Mouse (Mus musculus) gastrocnemius, postnatal 14 days (tissue): Measurements from ENCODE around the gene Fcer1g. TPM values are rescaled to one million over a fixed set of nuclear protein-coding genes. Genes with fewer than 3 reads are reported as not detected.
"Not testable (repeated sequence)": the region's sequence is repeated elsewhere in the genome, so short reads cannot be mapped to it uniquely, and the experiment has no call there.

Source experiments
- DNase-seq: peaks from one replicate; pipeline ENCODE4 v3.0.0; 2021; ENCODE audit warnings: mixed read lengths
- intact Hi-C: fragments of 180-260 bp; cut with DNase I; formaldehyde crosslinking; loops from one replicate; pipeline ENCODE4 v1.15.1; 2025; ENCODE audit warnings: low total_unique reads
- total RNA-seq, 2 experiments: library from RNA; stranded (reverse); gene quantifications; 2 replicates each; pipeline ENCODE4 v1.2.3; 2021

Gene Fcer1g
- total RNA-seq, 2 experiments from 2014 or later: 6.3 to 7.1 TPM

GRCm38 (mm10) chr1:171248386-171249226 lies 14.4 kb upstream of the Fcer1g start:
- intact Hi-C loops: no loop called here
- no peak for DNase-seq

- intact Hi-C loops: no loop called here
- DNase-seq: no peak
These were observed 13.8 kb upstream of the Fcer1g start for GRCm38 (mm10) chr1:171247916-171248315.

DNA sequence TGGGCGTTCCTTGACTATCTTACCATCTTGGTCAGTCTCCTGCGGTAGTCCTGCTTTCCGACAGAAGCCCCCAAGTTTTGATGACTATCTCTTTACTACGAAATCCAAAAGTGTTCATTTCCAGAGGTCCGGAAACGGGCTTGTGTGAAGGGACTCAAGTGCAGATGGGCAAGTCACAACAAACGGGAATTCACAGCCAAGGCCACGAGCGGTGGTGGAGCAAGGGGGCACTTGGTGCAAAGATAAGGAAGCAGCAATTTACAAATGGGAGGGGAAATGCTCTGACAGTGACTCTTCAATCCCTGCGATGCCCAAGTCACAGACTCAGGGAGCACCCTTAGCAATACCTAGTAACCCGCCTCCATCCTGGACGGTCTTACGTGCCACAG lies 13.3 kb upstream of the Fcer1g start:
- intact Hi-C loops: no loop called here
- DNase-seq: no peak

DNA sequence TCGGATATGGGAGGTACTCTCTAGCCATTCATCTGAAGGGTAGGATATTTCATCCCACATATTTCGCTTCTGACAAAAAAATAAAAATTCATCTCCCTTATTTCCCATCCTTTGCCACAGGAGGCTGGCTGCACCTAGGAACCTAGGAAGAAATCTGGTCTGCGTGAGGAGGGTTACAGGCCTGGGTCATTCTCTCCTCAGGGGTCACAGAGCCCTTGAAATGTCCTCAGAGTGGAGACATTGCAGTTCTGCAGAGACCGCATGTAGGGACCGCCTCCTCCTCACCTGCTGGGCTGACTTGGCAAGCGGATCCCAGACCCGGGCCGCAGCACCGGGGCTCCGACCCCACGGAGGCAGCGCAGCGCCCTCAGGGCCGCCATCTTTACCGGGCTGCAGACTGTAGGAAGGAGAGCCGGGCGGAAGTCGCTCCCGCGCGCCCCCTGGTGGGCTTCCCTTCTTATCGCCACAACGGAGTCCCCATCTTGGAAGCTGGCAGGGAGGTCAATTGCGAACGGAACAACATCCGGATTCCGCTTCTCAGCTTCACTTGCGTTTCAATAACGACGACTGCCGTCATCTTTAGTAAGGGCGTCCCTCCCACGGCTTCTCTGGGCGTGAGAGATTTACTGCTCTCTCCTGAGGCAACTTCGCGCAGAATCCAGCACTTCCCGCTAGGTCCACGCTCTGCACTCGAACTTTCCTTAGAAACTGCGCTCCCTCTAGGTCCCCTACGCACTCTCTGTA lies 12.7 kb upstream of the Fcer1g start:
- intact Hi-C loops: no loop called here
- peak; percentile 96 for DNase-seq

GRCm38 (mm10) chr1:171245353-171245752 lies 11.2 kb upstream of the Fcer1g start:
- intact Hi-C loops: no loop called here
- no peak for DNase-seq

DNA sequence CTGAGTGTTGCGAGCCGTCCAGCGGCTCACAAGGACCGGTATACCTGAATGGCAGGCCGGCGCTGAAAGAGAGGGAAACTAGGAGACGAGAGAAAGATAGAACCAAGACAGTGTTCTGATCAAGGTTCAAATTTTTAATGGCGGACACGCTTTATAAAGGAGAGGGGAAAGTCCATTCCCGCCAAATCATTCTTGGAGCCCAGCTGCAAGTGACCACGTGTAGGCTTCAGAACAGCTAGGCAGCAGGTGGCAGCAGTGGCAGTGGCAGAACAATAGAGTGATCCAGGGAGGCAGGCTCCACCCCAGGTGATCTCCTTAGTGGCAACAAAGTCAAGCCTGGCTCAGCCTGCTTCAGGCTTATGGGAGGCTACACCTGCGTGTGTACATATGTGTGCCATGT lies 7.8 kb upstream of the Fcer1g start:
- DNase-seq, intact Hi-C loops: not testable (repeated sequence)

DNA sequence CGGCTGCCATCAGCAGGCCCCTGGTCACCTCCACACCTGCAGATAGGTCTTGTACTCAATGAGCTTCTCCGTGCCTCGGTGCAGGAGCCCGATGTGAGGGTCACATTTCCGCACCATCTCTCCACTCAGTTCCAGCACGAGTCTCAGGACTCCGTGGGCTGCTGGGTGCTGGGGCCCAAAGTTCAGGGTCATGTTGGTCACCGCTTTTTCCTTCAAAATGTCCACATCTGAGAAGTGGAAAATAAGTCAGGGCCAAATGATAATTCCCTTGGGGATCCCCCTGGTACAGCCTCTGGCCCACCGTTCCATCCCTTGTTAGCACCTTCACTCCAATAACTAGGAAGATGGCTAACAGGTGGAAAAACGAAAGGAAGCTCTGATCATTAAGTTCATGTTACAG lies 6.7 kb upstream of the Fcer1g start:
- intact Hi-C loops: no loop called here
- no peak for DNase-seq

- no peak for DNase-seq
- intact Hi-C loops: no loop called here
These were observed 6.0 kb upstream of the Fcer1g start for GRCm38 (mm10) chr1:171239992-171240744.

DNA sequence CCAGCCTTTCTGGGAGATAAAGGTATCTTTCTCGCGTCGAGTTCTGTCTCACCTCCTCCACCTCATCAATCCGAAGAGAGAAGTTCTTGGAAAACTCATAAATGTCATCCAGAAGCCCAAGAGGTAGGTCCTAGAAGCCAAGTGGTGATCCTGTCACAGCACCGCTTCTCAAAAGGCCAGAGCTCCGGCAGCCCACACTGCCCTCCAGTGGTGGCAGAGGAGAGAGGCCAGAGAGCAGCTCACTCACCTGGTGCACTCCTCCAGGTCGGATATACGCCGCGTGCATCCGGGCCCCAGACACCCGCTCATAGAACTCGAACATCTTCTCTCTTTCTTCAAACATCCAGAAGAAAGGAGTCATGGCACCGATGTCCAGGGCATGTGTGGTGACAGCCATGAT lies 4.3 kb upstream of the Fcer1g start:
- peak; percentile 50 for DNase-seq
- intact Hi-C loops: no loop called here

GRCm38 (mm10) chr1:171237438-171237837 lies 3.3 kb upstream of the Fcer1g start:
- no peak for DNase-seq
- intact Hi-C loops: no loop called here

- no peak for DNase-seq
- intact Hi-C loops: no loop called here
These were observed 1.6 kb upstream of the Fcer1g start for GRCm38 (mm10) chr1:171235791-171236190.

DNA sequence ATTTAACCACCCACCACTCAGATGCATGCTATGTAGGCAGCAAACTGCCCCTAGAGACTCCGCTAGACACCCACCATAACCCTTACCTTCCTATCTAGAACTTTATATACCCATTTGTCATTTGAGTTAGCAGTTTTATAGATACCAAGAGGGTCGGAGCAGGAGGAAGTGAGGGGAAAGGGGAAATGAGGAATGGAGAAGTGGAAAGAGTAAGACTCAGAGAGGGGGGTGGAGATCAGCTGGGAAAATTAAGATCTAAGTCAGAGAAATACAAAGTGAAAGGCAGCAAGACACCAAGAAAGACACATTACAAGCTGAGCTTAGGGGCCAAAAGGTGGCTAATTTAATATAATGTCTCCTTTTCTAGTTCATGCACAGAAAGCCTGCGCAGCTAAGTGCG lies 373 bp upstream of the Fcer1g start:
- intact Hi-C loops: no loop called here
- no peak for DNase-seq

GRCm38 (mm10) chr1:171232800-171233730 lies 1.1 kb downstream of the Fcer1g start:
- intact Hi-C loops: no loop called here
- DNase-seq: no peak

GRCm38 (mm10) chr1:171232348-171232747 lies 1.8 kb downstream of the Fcer1g start:
- no peak for DNase-seq

DNA sequence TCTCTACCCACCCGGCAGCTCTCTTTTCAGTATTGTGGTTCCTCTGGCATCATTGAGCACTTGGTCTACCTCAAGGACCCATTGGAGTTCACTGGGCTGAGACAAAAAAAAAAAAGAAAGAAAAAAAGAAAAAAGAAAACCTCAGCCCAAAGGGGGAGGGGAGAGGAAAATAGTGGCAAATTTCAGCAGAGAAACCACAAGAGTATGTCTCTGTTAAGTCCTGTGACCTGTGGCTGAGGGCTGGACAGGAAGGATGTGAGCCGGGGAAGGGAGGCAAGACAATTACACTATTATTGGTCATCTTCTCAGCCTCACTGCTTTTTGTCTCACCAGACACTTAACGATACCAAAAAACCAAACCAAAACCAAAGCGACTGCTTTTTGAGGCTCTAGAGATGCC lies 2.3 kb downstream of the Fcer1g start:
- DNase-seq: no peak
- intact Hi-C loops: no loop called here

More at GRCm38 (mm10) chr1:171232348-171232747, 1.8 kb downstream of the Fcer1g start:
- intact Hi-C loops: no loop called here

DNA sequence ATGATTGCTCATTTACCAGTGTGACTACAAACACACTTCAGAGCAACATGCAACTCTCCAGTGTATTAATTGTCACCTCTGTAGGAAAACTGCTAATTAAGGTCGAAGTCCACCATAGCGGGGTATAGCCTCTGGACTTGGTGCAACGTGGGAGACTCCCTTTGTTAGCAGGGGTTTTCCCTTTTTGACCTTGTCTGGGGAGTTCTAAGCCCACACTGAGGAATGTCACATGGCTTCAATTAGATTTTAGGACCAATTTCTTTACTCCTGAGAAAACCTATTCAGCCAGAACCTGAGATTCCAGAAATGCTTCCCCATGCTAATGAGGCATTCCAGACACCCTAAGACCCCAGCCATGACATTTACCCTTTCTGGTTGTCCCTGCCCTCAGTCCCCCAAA lies 4.0 kb downstream of the Fcer1g start:
- DNase-seq: no peak
- intact Hi-C loops: no loop called here

GRCm38 (mm10) chr1:171229750-171230149 lies 4.4 kb downstream of the Fcer1g start:
- intact Hi-C loops: no loop called here
- DNase-seq: no peak

DNA sequence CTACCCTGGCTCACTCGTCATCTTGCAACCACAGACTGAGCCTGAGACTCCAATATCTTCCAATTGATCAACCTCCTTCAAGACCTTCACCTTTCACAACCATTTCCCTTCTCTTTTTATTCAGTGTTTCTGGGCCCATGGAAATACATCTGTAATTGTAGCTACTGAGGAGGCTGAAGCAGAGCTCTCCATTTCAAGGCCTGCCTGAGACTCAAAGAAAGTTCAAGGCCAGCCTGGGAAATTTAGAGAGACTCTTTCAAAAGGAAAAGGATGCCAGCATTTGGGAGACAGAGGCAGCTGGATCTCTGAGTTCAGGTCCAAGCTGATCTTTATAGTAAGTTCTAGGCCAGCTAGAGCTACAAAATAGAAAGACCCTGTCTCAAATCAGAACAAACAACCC lies 6.3 kb downstream of the Fcer1g start:
- intact Hi-C loops: no loop called here
- no peak for DNase-seq

GRCm38 (mm10) chr1:171226780-171227179 lies 7.4 kb downstream of the Fcer1g start:
- no peak for DNase-seq
- intact Hi-C loops: no loop called here
